Mouse (Mus musculus): ENCODE results near the gene Ctnnd2.
"Not testable (repeated sequence)": the region's sequence is repeated elsewhere in the genome, so short reads cannot be mapped to it uniquely, and the experiment has no call there.

Gene Ctnnd2

GRCm38 (mm10) chr15:30172391-30173281 lies at the start of gene Ctnnd2:
Gene Ctnnd2 (plus strand): TSS chr15:30172593.
- in situ Hi-C loops (cut with MboI; ENCODE audit: low sequenced_read_pairs) = no loop called here

DNA sequence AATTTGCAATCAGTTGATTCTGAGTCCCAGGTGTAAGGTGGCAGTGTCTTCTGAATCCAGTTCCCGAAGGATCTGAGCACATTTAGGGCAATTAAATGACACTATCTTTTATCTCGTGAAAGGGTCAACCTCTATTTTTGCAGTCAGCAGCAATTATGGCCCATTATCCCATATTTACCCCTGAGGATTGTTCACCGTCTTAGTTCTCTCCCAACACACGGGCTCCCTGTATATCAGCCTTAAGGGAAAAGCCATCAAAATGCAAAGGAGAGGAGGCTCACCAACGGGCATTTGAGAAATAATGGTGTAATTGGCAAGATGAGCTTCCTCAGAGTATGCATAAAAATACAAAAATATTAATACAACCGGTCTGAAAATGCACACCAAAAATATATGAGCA lies 41.7 kb upstream of the Ctnnd2 start:
- in situ Hi-C loops (cut with MboI; ENCODE audit: low sequenced_read_pairs) = no loop called here

GRCm38 (mm10) chr15:30139626-30140025 lies 32.8 kb upstream of the Ctnnd2 start:
- in situ Hi-C loops (cut with MboI; ENCODE audit: low sequenced_read_pairs) = not testable (repeated sequence)

GRCm38 (mm10) chr15:30145413-30145812 lies 27.0 kb upstream of the Ctnnd2 start:
- in situ Hi-C loops (cut with MboI; ENCODE audit: low sequenced_read_pairs) = no loop called here

GRCm38 (mm10) chr15:30152176-30152575 lies 20.2 kb upstream of the Ctnnd2 start:
- in situ Hi-C loops (cut with MboI; ENCODE audit: low sequenced_read_pairs) = no loop called here

GRCm38 (mm10) chr15:30157975-30158374 lies 14.4 kb upstream of the Ctnnd2 start:
- in situ Hi-C loops (cut with MboI; ENCODE audit: low sequenced_read_pairs) = no loop called here

GRCm38 (mm10) chr15:30170031-30170430 lies 2.4 kb upstream of the Ctnnd2 start:
- in situ Hi-C loops (cut with MboI; ENCODE audit: low sequenced_read_pairs) = no loop called here

DNA sequence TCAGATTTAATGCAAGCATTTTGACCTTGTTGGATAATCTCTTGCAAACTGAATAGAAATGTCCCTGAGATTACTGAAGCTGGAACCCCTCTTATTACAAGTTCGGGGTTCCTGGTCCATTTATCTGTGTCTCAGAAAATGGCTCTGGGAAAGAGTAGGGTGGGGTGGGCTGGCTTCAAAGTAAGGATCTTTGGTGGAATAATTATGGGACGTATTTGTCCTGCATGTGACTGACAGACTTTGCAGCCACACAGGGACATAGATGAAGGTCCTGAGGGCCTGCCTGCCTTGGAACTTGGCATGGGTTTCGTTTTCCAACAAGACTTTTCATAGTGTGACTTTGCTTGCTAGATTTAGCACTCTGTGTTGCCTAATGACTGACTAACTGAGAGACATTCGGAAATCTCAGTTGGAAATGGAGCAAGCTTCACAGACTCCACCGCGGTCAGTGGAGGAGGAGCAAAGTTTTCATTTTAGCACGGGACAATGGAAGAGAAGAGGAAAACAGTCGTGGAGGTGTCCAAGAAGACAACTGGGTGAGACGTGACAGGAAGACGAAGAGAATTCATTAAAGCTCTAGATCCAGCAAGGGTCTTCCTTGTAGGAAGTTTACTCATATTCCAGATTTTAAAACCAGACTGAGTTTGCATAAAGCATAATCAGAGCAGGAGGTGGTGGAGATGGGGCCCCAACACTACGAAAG lies 749 bp upstream of the Ctnnd2 start:
- in situ Hi-C loops (cut with MboI; ENCODE audit: low sequenced_read_pairs) = no loop called here

DNA sequence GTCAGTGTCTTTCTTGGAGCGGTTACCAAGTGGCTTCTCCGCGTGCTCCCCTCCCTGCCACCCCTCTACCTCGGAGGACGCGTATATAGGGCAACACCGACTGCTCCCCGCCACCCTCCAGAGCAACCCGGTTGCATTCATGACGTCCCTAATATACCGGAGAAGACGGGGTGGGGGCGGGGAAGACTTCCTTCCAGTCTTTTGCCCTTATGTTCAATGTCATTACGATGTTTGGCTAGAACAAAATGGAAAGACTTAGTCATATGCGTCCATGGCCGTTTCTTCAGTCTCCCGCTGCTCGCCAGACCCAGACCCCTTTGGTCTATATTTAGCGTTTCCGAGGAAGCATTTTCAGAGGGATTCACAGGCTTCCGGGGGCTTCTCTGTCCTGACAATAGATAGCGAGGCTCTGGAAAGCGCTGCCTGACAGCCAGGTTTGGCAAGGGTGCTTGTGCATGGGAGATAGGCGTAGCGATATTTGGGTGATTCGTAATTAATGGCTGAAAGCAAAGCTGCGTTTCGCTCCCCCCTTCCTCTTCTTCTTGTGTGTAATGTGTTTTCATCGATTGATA lies 1.1 kb downstream of the Ctnnd2 start:
- in situ Hi-C loops (cut with MboI; ENCODE audit: low sequenced_read_pairs) = no loop called here

- in situ Hi-C loops (cut with MboI; ENCODE audit: low sequenced_read_pairs) = no loop called here
Measured at GRCm38 (mm10) chr15:30174321-30174720, 1.9 kb downstream of the Ctnnd2 start.

- in situ Hi-C loops (cut with MboI; ENCODE audit: low sequenced_read_pairs) = no loop called here
Measured at GRCm38 (mm10) chr15:30184020-30184419, 11.6 kb downstream of the Ctnnd2 start.

DNA sequence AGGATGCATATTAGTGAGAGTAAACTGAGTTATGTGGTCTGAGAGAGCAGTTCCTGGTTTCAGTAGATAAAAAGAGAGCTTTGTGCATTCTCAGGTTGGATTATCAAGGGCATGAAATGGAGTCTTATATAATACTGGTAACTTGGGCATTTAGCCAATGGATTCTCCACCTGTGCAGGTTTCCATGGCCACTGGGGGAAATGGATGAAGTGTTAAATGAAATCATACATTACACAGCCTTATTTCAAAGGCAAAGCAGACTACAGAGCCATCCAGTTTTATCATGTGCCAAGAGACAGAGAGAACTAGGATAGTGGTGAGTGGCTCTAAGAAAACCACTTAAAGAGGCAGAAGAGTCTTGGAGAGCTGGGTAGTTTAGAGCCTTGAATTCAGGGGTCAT lies 18.5 kb downstream of the Ctnnd2 start:
- in situ Hi-C loops (cut with MboI; ENCODE audit: low sequenced_read_pairs) = no loop called here

- in situ Hi-C loops (cut with MboI; ENCODE audit: low sequenced_read_pairs) = no loop called here
Measured at GRCm38 (mm10) chr15:30191931-30192668, 19.7 kb downstream of the Ctnnd2 start.

DNA sequence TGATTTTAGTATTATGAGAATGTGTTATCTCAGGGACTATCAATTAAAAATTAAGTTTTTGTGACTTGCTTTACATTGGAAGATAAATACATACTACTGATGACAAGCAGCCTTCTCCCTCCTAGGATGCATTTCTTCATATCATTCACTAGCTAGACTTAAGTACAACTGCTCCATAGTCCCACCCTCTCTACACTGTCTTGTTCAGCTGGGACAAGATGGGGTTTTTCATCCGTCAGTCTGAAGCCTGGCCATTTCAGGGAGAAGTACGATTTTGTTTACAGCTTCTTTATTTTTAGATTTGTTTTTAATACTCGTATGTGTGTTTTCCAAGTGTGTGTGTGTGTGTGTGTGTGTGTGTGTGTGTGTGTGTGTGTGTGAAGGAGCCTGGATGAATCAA lies 26.0 kb downstream of the Ctnnd2 start:
- in situ Hi-C loops (cut with MboI; ENCODE audit: low sequenced_read_pairs) = no loop called here

GRCm38 (mm10) chr15:30199785-30200184 lies 27.4 kb downstream of the Ctnnd2 start:
- in situ Hi-C loops (cut with MboI; ENCODE audit: low sequenced_read_pairs) = no loop called here

DNA sequence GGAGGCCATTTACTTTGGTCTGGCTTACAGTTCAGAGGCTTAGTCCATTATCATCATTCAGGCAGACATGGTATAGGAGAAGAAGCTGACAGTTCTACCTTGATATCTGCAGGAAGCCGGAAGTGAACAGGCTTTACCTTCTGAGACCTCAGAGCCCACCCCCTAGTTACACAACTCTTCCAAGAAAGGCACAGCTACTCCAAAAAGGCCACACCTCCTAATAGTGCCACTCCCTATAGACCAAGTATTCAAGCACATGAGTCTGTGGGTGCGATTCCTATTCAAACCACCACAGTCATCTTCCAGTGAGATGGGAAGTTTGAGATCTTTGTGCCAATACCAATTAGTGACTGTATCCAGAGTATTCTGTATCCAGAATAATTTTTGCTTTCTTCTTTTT lies 28.8 kb downstream of the Ctnnd2 start:
- in situ Hi-C loops (cut with MboI; ENCODE audit: low sequenced_read_pairs) = no loop called here

- in situ Hi-C loops (cut with MboI; ENCODE audit: low sequenced_read_pairs) = no loop called here
Measured at GRCm38 (mm10) chr15:30201617-30202016, 29.2 kb downstream of the Ctnnd2 start.

DNA sequence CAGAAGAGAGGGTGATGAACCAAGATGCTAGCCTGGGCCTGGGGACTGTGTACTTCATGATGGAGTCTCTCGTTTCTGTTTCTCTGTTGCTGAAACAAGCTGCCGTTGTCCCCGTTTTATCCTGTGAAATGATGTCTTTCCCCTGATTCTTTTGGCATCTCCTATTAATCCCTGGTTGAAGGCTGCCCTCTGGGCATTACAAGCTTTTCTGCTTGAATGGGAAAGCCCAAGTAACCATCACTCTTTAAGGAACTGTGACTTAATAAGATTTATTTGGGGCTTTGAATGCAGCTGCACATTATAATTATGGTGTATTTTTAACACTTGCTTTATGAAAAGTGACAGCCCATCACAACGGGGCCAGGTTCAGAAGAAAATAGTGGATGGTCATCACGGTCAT lies 40.4 kb downstream of the Ctnnd2 start:
- in situ Hi-C loops (cut with MboI; ENCODE audit: low sequenced_read_pairs) = no loop called here

DNA sequence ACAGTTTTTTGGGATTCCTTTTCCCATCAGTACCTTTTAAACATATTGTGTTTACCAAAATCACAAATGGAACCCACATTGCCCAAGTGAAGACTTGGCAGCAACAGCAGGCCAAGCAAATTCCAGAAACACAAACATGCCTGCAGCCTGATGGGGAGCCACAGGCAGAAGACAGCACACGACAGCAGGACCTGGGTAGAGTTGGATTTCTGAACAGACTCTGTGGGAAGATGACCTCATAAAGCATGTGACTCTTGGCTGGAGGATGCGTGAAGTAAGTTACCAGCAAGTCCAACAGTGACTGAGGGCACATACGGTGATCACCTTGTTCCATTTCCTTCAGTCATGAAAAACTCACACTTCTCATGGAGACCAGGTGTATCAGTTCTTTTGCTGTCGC lies 43.5 kb downstream of the Ctnnd2 start:
- in situ Hi-C loops (cut with MboI; ENCODE audit: low sequenced_read_pairs) = no loop called here

DNA sequence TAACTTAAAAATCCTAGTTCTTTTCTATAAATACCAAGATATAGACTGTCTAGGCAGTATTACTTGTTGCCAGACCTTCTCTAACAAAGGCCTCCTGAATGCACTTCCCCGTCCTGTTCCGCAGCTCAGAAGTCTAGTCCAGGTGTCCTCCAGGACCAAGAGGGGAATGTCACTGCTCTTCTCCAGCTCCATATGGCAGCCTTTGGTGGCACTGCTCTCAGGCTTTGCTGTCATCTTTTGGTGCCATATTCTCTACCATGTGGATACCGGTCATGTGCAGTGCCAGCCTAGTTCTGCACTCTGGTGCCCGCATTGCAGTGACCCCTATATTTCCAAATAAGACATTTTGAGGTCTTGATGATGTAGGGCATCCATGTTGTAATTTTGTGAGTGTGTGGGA lies 56.7 kb downstream of the Ctnnd2 start:
- in situ Hi-C loops (cut with MboI; ENCODE audit: low sequenced_read_pairs) = no loop called here
